Mouse (Mus musculus): ENCODE results near the gene Pxn. TPM values are rescaled to one million over a fixed set of nuclear protein-coding genes. Genes with fewer than 3 reads are reported as not detected.

Pxn gene
- total RNA-seq (2014; rRNA removed) (10.5 and 15.2 TPM in 2 replicates), polyA plus RNA-seq (2012; rRNA removed) (33.6 and 40.2 TPM in 2 replicates)

DNA sequence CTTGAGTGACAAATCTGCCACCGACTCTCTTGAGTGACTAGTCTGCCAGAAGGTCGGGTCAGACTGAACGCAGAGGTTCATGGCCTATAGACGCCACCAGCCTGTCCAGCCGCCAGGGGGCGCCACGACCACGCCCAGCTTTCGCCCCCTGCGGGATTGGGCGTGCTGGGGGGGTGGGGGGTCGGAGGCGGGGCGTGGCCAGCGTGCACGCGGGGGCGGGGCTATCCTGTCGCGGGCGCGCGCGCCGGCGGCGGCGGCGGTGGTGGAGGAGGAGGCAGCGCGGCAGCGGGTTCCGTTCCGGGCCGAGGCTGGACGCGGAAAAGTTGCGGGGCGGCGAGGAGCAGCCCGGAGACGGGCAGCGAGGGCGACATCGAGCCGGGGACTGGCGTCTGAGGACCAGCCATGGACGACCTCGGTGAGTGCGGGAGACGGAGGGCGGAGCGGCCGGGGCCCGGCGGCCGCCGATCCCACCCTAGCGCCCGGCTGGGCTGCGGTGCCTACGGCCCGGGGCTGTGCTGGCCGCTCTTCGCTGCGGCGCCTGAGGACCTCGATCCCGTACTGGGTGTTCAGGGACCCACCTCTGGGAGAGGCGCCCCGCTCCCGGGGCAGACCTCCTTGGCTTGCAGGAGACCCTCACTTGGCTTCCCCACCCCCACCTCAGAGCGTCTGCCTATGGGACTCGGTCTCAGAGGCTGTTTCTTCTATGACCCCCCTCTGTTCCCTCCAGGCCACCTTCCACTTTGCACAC, at the start of gene Pxn:
TSS of gene Pxn (plus strand) at position 223 of the 748 bp plus-strand sequence.
- Histone ChIP-seq H3K9ac (ENCODE audit: low read depth, low read length) (peak within 1 kb of the TSS; percentile 99), H3K4me3 (ENCODE audit: insufficient read depth, low read depth, low read length) (peak within 1 kb of the TSS; percentile 96), H3K79me2 (ENCODE audit: control insufficient read depth, insufficient read depth, low read length) (peaks cover 41% of the 10 kb centered on the region), H3K4me1 (ENCODE audit: control insufficient read depth, insufficient read depth, low read length) (peaks cover 25% of the 10 kb centered on the region), H3K27me3 (ENCODE audit: control insufficient read depth, insufficient read depth, low read length) (no peaks in the 10 kb centered on the region), H3K27ac (replicated peaks; ENCODE audit: insufficient read depth, low read depth, low read length) (peak within 1 kb of the TSS; percentile 94), H3K36me3 (ENCODE audit: control insufficient read depth, insufficient read depth, low read length) (no peaks in the 10 kb centered on the region)
- WGBS = 1% methylated on average over 73 of the region's 74 CpGs
- peak; percentile 71 for DNase-seq (ENCODE audit: extremely low read depth, low read depth, low spot score)
- peak; percentile 94 for TF ChIP-seq POLR2A (IDR thresholded peaks at IDR 0.05; ENCODE audit: extremely low read depth, insufficient read depth, low read length)
- TF ChIP-seq CTCF (IDR thresholded peaks at IDR 0.05; ENCODE audit: low read depth, low read length) = peak; percentile 91

DNA sequence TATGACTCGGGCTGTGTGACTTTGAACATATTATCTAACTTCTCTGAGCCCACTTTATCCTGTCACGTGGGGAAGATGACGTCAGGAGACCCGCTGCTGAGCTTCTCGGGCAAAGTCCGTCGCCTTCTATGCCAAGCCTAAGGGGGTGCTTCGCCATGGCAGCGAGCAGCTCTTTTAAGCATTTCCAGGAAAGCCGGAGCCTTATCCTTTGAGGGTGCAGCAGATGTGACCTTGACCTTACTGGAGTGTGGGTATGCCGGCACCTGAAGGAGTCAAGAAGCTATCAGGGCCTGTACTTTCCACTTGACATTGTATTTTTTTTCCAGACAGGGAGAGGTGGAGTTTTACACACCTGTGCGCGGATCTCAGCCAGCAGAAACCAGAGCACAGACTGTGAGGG, 47.6 kb upstream of the Pxn start:
- WGBS = 57% methylated on average over 13 of the region's 13 CpGs
- no peak for DNase-seq (ENCODE audit: extremely low read depth, low read depth, low spot score)
- Histone ChIP-seq H3K4me3 (ENCODE audit: insufficient read depth, low read depth, low read length) (no peak overlapping the region), H3K4me1 (ENCODE audit: control insufficient read depth, insufficient read depth, low read length) (no peaks in the 10 kb centered on the region), H3K27me3 (ENCODE audit: control insufficient read depth, insufficient read depth, low read length) (no peaks in the 10 kb centered on the region), H3K9ac (ENCODE audit: low read depth, low read length) (no peak overlapping the region), H3K36me3 (ENCODE audit: control insufficient read depth, insufficient read depth, low read length) (no peaks in the 10 kb centered on the region), H3K79me2 (ENCODE audit: control insufficient read depth, insufficient read depth, low read length) (no peaks in the 10 kb centered on the region), H3K27ac (replicated peaks; ENCODE audit: insufficient read depth, low read depth, low read length) (no peak overlapping the region)
- TF ChIP-seq CTCF (IDR thresholded peaks at IDR 0.05; ENCODE audit: low read depth, low read length) (no peak), POLR2A (IDR thresholded peaks at IDR 0.05; ENCODE audit: extremely low read depth, insufficient read depth, low read length) (no peak)

DNA sequence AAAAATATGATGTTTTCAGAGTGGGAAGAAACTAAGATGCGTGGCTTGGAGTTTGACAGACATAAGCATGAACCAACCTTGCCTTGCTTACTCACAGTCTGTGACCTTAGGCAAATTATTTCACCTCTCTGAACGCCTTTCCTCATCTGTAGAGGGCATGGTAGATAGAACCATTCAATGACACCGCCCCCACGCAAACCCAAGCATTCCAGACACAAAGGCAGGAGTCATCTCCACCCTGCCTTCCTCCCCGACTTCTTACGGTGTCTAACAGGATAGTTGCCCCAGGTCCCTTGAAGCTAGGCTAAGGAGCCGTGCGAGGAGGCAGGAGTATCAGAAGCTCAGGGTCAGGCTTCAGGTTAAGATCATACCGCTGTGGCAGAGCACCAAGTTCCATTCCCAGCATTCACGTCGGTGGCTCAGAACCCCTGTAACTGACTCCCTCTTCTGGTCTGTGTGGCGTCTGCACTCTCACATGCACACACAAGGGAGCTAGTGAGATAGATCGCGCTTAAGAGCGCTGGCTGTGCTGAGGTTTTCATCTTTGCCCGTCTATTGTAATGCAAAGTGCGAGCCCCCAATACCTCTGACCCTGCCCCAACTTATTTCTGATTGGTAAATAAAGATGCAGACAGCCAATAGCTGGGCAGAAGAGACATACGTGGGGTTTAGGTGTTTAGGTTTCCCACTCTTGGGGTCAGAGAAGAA, 41.9 kb upstream of the Pxn start:
- Histone ChIP-seq H3K36me3 (ENCODE audit: control insufficient read depth, insufficient read depth, low read length) (no peaks in the 10 kb centered on the region), H3K27me3 (ENCODE audit: control insufficient read depth, insufficient read depth, low read length) (no peaks in the 10 kb centered on the region), H3K9ac (ENCODE audit: low read depth, low read length) (no peak overlapping the region), H3K4me1 (ENCODE audit: control insufficient read depth, insufficient read depth, low read length) (no peaks in the 10 kb centered on the region), H3K4me3 (ENCODE audit: insufficient read depth, low read depth, low read length) (no peak overlapping the region), H3K79me2 (ENCODE audit: control insufficient read depth, insufficient read depth, low read length) (no peaks in the 10 kb centered on the region), H3K27ac (replicated peaks; ENCODE audit: insufficient read depth, low read depth, low read length) (no peak overlapping the region)
- DNase-seq (ENCODE audit: extremely low read depth, low read depth, low spot score) = no peak
- WGBS = 83% methylated on average over 18 of the region's 18 CpGs
- TF ChIP-seq CTCF (IDR thresholded peaks at IDR 0.05; ENCODE audit: low read depth, low read length) (no peak), POLR2A (IDR thresholded peaks at IDR 0.05; ENCODE audit: extremely low read depth, insufficient read depth, low read length) (no peak)

DNA sequence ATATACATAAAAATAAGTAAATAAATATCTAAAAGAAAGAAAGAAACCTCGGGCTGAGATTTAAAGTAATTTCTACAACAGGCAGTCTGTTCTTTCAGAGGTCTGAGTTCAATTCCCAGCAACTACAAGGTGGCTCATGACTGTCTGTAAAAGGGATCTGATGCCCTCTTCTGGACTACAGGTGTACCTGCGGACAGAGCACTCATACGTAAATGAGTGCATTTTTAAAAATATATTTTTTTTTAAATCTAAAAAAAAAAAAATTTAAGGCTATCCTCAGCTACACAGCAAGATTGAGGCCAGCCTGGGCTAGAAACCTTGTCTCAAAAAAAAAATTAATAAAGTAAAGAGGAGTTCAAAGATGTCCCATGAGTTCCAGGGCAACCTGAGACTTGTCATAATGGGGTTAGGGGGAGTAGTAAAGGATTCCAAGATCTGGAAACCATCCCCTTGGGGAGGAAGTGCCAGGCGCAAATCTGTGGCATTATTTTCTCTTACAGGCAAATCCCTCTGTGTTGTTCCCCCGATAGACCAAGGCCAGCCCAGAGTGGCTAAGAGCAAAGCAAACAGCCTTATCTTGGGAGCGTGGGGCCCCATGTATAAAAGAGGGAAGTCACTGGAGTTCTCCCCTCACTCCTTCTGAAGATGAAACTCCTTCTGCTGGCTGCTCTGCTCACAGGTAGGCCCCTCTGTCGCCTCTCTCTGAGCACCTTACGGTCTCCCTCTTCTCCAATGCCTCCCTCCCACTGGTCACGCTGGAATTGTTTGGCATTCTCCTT, 40.6 kb upstream of the Pxn start, which contains the start of gene Pla2g1b:
TSS of gene Pla2g1b (plus strand) at position 621 of the 779 bp plus-strand sequence.
- Histone ChIP-seq H3K27me3 (ENCODE audit: control insufficient read depth, insufficient read depth, low read length) (no peaks in the 10 kb centered on the region), H3K79me2 (ENCODE audit: control insufficient read depth, insufficient read depth, low read length) (no peaks in the 10 kb centered on the region), H3K27ac (replicated peaks; ENCODE audit: insufficient read depth, low read depth, low read length) (no peak within 1 kb of the TSS), H3K4me3 (ENCODE audit: insufficient read depth, low read depth, low read length) (no peak within 1 kb of the TSS), H3K36me3 (ENCODE audit: control insufficient read depth, insufficient read depth, low read length) (no peaks in the 10 kb centered on the region), H3K4me1 (ENCODE audit: control insufficient read depth, insufficient read depth, low read length) (no peaks in the 10 kb centered on the region), H3K9ac (ENCODE audit: low read depth, low read length) (no peak within 1 kb of the TSS)
- TF ChIP-seq POLR2A (IDR thresholded peaks at IDR 0.05; ENCODE audit: extremely low read depth, insufficient read depth, low read length) = no peak
- TF ChIP-seq CTCF (IDR thresholded peaks at IDR 0.05; ENCODE audit: low read depth, low read length) = no peak
- DNase-seq (ENCODE audit: extremely low read depth, low read depth, low spot score) = peak; percentile 14
- 46% methylated on average over 9 of the region's 9 CpGs for WGBS

GRCm38 (mm10) chr5:115469791-115470190, 36.7 kb upstream of the Pxn start:
- no peak for DNase-seq (ENCODE audit: extremely low read depth, low read depth, low spot score)
- 73% methylated on average over 6 of the region's 6 CpGs for WGBS

More at GRCm38 (mm10) chr5:115469791-115470190, 36.7 kb upstream of the Pxn start:
- TF ChIP-seq POLR2A (IDR thresholded peaks at IDR 0.05; ENCODE audit: extremely low read depth, insufficient read depth, low read length) = no peak
- no peak for TF ChIP-seq CTCF (IDR thresholded peaks at IDR 0.05; ENCODE audit: low read depth, low read length)
- H3K4me3 ChIP-seq (ENCODE audit: insufficient read depth, low read depth, low read length) = no peak overlapping the region
- H3K27me3 ChIP-seq (ENCODE audit: control insufficient read depth, insufficient read depth, low read length) = no peaks in the 10 kb centered on the region
- H3K79me2 ChIP-seq (ENCODE audit: control insufficient read depth, insufficient read depth, low read length) = no peaks in the 10 kb centered on the region
- no peak overlapping the region for H3K27ac ChIP-seq (replicated peaks; ENCODE audit: insufficient read depth, low read depth, low read length)
- H3K9ac ChIP-seq (ENCODE audit: low read depth, low read length) = no peak overlapping the region
- H3K36me3 ChIP-seq (ENCODE audit: control insufficient read depth, insufficient read depth, low read length) = no peaks in the 10 kb centered on the region
- H3K4me1 ChIP-seq (ENCODE audit: control insufficient read depth, insufficient read depth, low read length) = no peaks in the 10 kb centered on the region

Measured in liver, adult 2 months (tissue).